Mouse (Mus musculus) kidney, postnatal 36 days (tissue): ENCODE measurements at regions not wholly inside any gene's neighbourhood (a gene's known extent, or its start where the extent isn't known, plus 50 kb on each side); places are given as distances from the start of the nearest gene placed in this dataset.
A peak's percentile ranks its signal among the peaks of the same experiment; 100 is the strongest.

Source experiments
- DNase-seq, 2 experiments: peaks; one replicate each; pipeline ENCODE4 v3.0.0; 2021 to 2022; ENCODE audit warnings: mixed read lengths in 2 of 2

DNA sequence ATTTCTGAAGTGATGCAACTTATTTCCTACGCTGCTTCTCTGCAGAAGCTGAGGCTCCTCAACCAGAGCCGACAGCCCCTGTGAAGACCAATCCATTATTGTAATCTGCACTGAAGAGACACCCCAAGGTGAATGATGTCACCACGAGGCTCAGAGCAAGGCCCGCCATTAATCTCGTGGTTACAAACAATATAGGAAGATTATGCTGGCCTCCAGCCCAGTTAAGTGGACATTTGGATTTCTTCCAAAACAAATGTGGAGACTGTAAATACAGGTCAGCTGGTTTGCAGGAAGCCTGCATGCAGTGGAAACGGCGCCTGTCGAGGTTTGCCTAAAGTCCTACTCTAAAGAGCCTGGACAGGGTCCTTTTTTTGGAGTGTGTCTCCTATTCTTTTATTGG, 390.6 kb upstream of the Zmiz1 start:
- peak; percentile 16 to 25 for DNase-seq

DNA sequence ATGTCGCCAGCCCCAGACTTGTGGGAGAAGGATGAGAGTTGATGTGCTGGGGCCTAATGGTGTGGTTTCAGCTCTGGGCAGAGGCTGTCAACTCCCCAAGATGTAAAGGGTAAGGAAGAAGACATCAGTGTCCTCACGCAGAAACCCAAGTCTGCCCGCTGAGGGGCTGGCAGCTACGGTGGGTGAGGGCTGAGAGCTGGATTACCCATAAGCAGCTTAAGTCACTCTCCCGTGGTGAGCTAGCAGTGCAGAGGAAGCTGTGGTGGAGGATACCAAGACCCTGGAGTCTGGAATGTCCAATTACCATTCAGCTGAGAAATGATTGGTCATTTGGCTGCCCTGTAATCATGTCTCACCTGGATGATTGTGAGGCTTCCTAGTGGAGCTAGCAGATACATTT, 385.8 kb upstream of the Zmiz1 start:
- no peak for DNase-seq

DNA sequence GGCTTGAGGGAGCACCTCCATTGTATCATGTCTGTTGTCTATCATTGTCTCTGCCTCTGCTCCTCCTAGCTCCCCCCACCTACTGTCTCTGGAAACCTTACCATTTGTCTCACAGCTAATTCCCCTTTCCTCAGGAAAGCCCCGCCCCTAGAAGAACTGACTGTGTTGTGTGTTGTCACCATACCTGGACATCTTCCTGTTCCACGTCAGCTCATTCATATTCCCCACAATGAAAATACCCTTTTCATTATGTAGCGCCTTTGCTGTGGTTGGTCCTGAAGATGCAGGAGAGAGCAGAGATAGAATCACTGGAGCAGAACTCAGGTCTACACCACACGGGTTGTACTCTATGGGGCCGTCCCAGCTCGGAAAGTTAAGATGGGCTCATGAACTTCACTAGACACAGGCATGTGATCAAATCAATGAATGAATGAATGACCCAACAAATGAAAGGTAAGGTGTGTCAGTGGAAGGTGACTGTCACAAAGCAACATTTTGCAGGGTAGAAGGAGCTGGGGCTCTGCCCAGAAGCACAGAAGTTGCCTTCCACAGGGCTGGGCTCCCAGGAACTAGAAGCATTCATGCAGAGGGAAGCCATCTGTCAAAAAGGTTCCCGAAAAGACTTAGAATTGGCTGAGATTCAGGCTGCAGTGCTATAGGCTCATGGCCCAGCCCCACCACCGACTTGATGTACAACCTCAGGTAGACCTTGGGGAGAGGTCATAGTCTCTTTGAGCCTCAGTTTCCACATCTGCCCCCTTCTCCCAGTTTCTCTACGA, 384.8 kb upstream of the Zmiz1 start:
- DNase-seq, result no peak

DNA sequence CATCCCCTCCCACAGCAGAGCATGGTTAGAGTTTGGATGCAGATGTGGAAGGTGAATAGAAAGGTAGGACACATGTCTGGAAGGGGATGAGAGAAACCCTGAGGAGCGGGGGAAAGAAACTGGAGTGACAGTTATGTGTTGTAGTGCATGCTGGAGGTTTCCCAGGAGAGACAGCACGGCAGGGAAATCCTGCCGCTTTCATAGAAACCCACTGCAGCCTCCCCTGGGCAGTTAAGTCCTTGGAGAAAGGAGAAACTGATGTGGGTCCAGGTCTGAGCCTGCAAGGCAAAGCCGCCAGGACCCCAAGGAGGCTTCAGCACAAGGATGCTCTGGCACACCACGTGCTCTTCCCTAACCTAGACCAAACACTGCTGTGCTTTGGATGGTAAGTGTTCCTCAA, 384.1 kb upstream of the Zmiz1 start:
- no peak for DNase-seq

DNA sequence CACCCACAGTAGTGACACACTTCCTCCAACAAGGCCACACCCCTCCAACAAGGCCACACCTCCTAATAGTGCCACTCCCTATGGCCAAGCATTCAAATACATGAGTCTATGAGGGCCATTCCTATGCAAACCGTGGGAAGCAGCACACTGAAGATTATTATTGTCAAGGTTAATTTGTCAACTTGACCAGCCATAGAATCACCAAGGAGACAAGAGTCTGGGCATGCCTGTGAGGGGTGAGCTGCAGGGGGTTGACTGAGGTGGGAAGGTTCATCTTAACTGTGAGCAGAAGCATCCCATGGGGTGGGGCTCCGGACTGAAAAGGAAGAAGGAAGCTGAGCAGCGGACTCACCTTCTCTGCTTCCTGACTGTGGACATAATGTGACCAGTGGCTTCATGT, 378.6 kb upstream of the Zmiz1 start:
- no peak for DNase-seq

DNA sequence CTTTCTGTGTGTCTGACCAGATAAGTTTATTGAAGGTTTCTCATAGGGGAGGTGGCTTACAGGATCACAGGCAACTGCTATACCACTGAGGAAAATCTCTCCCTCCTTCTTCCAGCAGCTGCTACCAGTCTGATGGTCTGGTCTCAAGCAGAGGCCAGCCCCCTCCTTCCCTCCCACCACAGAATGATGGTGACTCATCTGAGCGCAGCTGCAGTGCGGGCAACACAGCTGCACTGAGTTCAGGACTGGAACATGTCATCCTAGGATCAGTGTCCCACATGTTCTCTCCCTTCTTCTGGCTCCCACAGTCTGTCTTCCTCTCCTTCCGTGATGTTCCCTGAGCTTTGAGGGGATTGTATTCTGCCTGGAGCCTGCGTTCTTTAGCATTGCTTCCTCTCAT, 375.1 kb upstream of the Zmiz1 start:
- no peak for DNase-seq

DNA sequence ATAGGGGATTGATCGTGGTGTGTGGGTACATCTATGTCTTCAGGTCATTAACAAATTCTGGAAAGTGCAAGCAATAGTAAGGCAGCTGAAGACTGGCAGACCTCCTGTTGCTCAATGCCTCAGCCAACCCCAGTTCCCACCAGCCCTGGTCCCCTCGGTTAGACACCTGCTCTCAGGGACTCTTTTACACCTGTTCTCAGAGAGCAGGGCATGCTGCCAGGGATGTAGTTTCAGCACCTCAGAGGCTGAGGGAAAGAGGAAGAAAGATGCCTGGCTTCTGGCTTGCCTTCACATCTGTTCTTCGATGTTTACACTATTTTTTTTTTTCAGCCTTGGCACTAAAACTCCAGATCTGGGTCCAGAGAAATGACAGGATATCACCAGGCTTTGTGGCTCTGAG, 362.2 kb upstream of the Zmiz1 start:
- no peak for DNase-seq

DNA sequence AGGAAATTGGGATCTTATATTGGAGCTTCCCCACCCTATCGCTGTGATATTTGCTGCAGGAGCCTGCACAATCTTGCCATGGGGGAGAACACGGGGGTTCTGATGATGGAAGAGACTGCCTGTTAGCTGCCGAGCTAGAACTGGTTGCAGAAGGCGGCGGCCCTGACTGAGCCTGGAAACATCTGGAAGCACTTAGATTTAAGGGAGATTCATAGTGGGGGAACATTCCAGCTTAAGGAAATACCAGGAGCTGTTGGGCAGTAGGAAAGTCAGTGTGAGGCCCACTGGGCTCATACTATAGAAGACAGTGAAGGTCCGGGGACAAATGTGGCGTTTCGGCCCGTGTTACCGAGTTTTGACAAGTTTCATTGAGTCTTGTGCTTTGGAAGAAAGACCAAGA, 353.6 kb upstream of the Zmiz1 start:
- no peak for DNase-seq

DNA sequence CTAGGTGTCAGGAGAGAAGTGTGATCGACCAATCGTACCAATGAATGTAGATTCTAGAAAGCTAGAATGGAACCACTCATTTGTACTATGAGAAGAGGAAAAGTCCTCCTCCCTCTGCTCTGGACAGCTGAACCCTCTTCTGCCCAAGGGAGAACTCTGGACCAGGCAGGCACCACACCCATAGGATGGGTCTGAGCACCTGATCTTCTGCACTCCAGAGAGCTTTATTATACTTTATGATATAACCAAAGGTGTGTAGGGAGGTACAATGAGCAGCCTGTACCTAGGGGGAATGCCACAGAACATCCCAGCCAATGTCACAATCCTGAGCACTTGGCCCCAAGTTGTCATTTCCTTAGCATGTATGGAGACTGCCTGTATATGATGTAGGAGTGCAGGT, 352.5 kb upstream of the Zmiz1 start:
- DNase-seq, result no peak

DNA sequence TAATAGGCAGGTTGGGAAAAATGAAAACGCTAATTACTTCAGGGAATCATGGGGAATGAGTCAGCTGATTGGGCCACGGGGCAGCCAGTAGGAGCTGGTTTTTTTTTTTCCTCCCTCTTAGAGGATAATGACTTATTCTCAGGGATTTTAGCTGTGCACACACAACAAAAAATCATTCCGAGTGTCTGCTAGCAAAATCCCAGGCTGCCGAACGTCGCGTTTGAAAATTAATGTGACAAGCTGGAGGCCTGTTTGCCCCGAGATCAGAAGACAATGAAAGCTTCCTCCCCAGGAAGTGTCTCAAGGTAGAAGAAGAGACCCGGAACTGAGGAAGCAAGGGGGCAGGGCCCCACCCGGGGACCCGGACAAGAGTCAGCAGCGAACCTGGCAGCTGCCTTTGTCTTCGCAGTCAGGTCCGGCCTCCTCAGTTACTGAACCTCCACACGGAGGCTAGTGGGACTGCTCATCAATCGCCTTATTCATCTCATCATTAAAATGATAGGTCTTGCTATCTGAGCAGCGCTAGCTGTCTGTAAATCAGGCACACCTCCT, 350.8 kb upstream of the Zmiz1 start:
- peak; percentile 40 to 58 for DNase-seq

DNA sequence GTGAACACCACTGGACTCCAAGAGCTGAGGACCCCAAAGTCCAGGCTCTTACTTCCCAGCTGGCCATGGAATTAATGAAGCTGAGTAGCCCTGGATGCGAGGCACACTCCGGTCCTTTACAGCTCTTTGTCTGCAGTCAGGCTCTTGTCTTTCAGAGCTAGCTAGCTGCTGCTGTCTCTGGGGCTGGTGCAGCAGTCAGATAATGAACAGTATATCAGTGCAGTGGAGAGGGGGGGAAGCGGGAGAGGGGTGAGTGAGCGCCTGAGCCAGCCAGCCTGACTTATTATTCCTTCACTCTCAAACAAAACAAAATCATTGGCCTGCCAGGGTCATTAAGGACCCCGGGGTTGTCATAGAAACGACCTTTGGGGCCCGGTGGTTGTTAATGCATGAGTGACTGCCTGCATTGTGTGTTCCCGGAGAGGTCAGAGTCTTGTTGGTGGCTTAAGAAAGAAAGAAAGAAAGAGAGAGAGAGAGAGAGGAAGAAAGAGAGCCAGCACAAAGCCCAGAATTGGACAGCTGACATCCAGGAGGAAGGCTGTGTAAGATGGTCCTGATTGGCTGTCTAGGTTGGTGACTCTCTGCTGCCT, 350.2 kb upstream of the Zmiz1 start:
- peak; percentile 88 to 94 for DNase-seq

DNA sequence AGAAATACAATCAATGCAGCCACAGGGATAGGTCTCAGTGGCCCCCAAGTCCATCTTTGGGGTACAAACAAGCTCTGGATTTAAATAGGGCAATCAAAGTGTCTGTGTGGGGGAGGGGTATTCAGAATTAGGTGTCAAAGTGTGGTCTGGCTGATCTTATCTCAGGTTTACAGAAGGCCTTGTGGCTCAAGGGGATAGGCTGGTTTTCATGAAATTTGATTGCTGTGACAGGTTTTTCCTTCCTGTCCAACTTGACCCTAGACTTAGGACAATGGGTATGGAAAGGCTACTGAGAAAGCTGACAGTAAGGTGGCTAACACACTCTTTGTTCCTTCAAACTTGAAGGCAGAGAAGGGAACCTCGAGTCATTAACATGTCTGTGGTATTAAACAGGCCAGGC, 349.3 kb upstream of the Zmiz1 start:
- no peak for DNase-seq

DNA sequence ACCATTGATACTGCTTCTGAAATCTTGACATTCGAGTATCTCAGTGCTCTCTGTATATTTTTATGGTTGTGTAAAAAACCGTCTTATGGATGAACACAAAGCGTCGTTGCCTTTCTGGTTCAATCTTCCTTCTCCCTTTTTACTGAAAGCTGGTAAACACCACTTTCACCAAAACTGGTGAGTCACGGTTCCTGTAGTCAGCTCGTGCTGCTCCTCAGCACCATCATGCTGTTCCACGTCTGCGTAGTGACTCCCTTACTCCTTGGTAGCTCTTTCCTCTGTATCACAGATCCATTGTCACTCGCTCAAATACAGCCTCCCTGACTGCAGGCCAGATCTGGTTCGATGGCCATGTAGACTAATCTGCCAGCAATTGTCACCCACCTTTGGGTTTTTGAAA, 346.2 kb upstream of the Zmiz1 start:
- DNase-seq, result no peak

DNA sequence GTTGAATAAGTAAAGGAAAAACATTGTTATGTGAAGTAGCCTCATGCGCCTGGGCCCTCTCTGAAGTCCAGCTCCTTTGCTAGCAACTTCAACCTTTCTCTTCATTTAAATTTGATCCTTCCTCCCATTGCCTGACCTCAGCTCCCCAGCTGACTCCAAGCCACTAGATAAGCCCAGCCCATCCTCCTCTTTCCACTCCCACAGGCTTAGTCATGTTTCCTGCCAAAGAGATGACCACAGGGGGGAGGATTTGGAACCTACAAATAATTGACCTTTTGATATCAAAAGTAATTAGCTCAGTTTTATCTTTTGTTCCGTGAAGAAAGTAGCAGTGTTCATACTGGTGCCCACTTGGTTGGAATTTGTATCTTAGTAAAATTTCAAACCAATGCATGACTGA, 345.7 kb upstream of the Zmiz1 start:
- DNase-seq, result peak in 1 of 2 experiments; percentile 29

DNA sequence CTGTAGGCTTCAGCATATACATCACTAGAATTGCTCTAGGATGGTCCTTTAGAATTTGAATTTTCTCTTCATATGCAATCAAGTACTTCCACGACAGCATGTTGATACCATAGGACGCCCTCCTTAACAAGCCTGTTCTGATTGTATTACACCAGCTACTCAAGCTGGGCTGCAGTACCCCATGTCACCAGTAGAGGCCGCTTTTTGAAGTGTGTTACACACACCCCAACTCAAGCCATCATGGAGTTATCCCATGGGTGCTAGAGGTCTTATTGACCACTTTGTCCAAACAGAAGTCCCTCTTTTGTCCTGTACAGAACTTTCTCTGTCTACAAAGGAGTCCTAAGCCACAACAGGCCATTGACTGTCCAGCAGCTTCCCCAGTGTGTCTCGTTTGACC, 342.6 kb upstream of the Zmiz1 start:
- peak; percentile 81 to 92 for DNase-seq

DNA sequence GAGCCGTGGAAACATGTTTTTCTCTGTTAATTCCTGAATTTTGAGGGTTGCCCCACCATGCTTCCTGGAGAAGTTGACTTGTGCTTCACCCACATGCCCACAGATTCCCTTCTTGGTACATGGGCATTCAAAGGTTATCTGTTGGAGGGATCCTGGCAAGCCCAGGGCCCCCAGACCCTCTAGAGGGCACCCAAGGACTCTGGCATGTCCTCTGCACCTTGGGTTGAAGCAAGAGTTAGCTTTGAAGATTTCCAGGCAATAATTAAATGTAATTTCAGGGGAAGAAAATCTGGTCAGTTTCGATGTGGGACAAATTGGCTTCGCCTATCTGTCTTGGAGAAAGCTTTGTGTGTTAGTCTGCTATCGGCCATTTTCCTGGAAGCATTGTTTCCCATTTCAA, 339.0 kb upstream of the Zmiz1 start:
- no peak for DNase-seq

DNA sequence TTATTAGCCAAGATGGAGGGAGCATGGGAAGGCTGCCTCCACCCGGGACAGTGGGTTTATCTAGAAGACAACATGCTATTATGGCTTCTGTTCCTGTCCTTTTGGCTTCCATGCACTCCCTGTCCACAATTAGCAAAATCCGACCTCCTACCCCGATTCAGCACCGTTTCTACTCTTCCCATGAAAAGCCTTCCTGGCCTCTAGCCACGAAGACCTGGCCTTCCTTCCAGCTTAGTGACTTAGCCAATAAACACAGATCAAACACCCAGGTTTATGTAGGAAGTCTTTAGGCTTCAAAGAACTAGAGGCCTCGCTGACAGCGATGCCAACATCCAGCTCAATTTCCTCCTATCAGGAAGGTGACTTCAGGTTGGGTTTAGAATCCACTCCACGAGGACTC, 338.5 kb upstream of the Zmiz1 start:
- no peak for DNase-seq

DNA sequence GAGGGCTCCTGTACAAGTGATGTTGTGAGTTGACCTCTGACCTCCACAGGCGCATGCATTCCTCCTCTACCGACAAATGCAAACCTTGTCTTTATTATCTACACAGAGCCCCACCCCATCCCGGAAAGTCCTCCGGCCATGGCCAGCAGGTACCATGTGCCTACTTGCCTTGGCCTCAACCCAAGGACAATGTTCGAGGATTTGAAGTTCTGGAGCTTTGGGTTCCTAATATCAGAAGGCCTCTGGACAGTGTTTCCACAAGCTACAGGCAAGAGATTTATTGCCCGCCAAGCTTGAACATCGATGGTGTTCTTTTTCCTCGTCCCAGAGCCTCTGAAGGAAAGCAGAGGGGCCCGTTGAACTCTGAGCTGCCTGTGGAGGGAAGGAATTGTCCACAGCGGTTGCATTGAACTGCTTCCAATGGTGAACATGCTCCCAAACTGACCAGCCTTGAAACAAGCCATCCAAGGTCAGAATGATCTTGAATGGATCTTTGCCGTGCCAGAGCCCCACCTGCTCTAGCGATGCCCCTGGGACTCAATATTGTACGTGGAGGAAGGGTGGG, 335.9 kb upstream of the Zmiz1 start:
- DNase-seq, result no peak

DNA sequence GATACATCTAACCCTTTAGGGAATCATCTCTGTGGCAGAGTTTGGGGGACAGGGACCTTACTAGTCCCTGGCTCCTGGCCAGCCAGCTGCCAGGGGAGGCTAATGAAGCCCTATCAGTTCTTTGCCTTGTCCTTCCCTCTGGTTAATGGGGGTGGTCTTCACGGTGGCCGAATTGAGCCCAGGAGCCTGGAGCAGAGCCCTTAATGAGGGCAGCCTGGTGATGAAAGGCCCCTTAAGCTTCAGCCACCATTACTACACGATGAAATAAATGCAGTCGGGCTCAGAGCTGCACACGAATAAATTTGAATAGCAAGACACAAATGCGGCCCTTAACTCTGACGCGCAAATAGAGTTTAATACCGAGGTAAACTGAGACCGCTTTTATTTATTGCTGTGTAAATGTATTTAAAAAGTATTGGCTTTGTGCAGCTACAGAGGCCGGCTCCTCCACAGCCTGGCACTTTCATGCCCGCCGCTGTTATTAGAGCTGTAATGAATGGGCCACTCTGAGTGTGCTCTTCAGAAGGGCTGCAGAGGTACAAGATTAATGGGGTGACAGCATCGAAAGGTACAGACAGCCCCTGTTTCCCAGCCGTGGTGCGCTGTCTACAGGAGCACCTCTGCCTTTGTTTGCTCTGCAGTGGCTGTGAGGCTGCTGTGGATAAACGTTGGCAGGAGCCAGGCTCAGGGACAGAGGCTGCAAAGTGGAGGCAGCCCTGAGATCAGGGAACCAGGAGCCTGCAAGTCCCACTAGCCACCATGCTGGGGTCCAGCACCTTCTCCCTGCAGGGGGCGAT, 335.2 kb upstream of the Zmiz1 start:
- no peak for DNase-seq

DNA sequence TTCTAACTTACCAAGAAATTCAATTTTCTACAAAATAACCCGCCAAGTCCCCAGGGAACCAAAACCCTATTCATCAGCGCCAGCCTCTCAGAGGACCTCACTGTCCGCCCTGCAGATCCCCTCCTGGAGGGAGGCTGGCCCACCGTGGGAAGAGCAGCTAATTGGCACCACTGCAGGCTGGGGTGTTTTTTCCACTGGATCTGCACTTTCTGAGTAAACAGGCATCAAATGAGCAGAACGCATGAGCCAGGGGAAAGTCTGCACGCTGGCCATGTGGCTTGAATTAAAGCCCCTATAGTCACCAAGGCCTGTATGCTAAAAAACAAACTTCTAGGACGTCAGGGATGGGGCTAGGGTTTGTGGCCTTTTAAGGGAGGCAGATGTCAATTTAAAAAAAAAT, 332.4 kb upstream of the Zmiz1 start:
- no peak for DNase-seq

DNA sequence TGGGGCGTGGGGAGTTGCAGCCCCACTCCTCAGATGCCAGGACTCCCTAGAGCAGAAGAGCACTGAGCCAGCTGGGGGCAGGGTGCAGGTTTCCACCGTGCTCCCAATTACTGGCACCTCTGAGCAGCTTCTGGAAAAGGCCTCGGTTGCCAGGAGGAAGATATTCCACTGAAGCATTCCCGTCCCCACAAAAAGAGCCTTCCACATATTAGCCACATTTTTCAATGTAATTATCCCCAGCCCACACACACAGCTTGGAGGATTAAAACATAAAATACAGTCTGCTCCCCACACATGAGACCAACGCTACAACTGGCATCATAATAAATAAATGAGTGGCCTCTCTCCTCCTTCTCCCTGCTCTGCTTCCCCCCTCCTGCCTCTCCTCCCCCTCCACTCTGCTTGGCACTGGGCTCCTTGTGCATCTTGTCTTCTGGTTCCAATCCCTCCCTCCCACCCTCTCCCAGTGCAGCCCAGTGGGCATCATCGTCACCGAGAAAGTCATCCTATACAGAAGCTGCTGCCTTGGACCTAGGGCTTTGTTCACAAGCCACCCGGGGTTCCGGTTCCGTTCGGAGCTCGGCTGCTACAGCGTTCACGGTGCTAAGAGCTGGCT, 331.3 kb upstream of the Zmiz1 start:
- no peak for DNase-seq

DNA sequence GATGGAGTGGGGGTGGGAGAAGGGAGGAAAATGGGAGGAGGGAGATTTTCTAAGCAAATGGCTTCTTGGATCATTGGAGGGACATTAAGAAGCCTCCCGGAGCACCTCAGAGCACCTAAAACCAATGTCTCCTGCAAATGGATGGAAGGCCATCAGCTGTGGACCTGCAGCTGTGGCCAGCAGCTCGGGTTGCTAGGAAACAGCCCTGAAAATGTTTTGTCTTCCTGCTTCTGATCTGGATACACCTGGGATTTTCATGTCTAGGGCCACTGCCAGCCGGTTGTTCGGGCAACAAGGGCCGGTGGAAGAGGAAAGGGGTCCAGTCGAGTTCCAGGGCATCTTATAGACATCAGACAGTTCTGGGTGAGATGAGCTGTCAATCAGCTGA, 330.8 kb upstream of the Zmiz1 start:
- DNase-seq, result no peak

DNA sequence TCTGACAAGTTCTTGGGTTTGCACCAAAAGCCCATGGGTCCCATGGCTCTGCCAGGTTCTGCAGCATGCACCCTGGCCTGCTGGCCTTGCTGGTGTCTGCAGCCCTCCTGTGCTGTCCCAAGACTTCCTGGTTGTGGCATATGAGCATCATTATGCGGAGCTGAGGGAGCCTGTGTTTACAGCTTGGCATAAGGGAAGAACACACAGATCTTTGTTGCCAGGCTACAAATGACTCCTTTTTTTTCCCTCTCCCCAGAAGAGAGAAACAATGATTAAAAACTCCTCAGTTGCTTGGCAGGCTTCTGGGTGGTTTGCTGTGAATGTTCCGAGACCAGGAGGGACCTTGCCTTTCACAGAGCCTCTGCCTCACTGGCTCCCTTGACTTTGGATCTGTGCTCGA, 323.6 kb upstream of the Zmiz1 start:
- no peak for DNase-seq
